Mouse (Mus musculus) small intestine, adult 2 months (tissue): ENCODE data around the gene Gsn. TPM values are rescaled to one million over a fixed set of nuclear protein-coding genes. Genes with fewer than 3 reads are reported as not detected.
A peak's percentile ranks its signal among the peaks of the same experiment; 100 is the strongest.

ENCODE experiments used
- H3K27ac ChIP-seq: fragments of 200-500 bp; 2 replicates; pipeline ENCODE4 v1.5.1; 2012; ENCODE audit warnings: low read depth, low read length, control low read depth, inconsistent platforms; ENCODE audit not compliant: insufficient read depth
- H3K27me3 ChIP-seq: fragments of 200-500 bp; 2 replicates; pipeline ENCODE4 v1.6.1; 2012; ENCODE audit warnings: mild to moderate bottlenecking, moderate library complexity, low read length, inconsistent platforms; ENCODE audit not compliant: control insufficient read depth, insufficient read depth
- H3K36me3 ChIP-seq: fragments of 200-500 bp; 2 replicates; pipeline ENCODE4 v1.6.1; 2012; ENCODE audit warnings: mild to moderate bottlenecking, low read length, control low read depth, inconsistent platforms; ENCODE audit not compliant: control insufficient read depth, insufficient read depth
- H3K4me1 ChIP-seq: fragments of 200-500 bp; 2 replicates; pipeline ENCODE4 v1.6.1; 2012; ENCODE audit warnings: low read length, inconsistent platforms, mixed read lengths; ENCODE audit not compliant: control insufficient read depth, insufficient read depth, insufficient read length
- H3K4me3 ChIP-seq: fragments of 200-500 bp; 2 replicates; pipeline ENCODE4 v1.5.1; 2012; ENCODE audit warnings: low read depth, mild to moderate bottlenecking, control low read depth, inconsistent platforms, low read length, moderate library complexity
- CTCF ChIP-seq: fragments of 200-500 bp; IDR thresholded peaks from 2 replicates; pipeline ENCODE4 v1.5.1; 2012; ENCODE audit warnings: low read depth, mild to moderate bottlenecking, control low read depth, inconsistent platforms, low read length, moderate library complexity, mixed read lengths; ENCODE audit not compliant: insufficient replicate concordance, insufficient read length; ENCODE audit errors: extremely low read depth
- POLR2A ChIP-seq: fragments of 200-500 bp; IDR thresholded peaks from 2 replicates; pipeline ENCODE4 v1.6.1; 2012; ENCODE audit warnings: low read depth, mild to moderate bottlenecking, control low read depth, inconsistent platforms, low read length, moderate library complexity
- WGBS: fragments of 180-500 bp; shearing (Covaris S2); methylation state at CpG from one replicate; pipeline ENCODE4 v1.1.7; 2018; 5-methylcytosine and 5-hydroxymethylcytosine counted together
- polyA plus RNA-seq: library from polyadenylated mRNA; depleted of rRNA; stranded (reverse); fragments of >200 nt; gene quantifications from 2 replicates; pipeline ENCODE4 v1.2.3, GENCODE M21; 2012

The Gsn gene
- polyA plus RNA-seq, 1 experiment: 198 TPM

- 51% methylated on average over 11 of the region's 11 CpGs for WGBS
- no peak for TF ChIP-seq CTCF
- Histone ChIP-seq H3K36me3 (peaks cover 1% of the 10 kb centered on the region), H3K4me1 (peaks cover 10% of the 10 kb centered on the region; the same call in 1 of the 2 replicates), H3K4me3 (no peak overlapping the region), H3K27ac (no peak overlapping the region), H3K27me3 (no peaks in the 10 kb centered on the region)
These were observed 72.0 kb downstream of the Gsn start for GRCm38 (mm10) chr2:35328064-35328792.

DNA sequence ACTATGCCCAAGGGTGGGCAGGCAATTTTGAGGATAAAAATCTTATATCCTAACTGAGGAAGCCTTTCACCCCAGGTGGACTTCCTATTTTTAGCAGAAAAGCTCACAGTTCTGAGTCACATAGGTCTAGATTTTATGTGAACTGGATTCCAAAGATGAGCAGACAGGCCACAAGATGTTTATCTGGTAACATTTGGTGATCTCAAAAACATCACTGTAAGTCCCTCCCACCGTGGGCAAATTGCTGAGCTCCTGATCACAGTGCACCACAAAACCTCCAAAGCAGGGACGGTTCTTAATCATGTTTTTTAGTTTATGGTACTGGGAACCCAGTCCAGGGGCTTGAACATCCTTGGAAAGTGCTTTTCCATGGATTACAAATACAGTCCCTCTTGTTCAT, 72.9 kb downstream of the Gsn start:
- Histone ChIP-seq H3K4me3 (no peak overlapping the region), H3K27me3 (no peaks in the 10 kb centered on the region), H3K4me1 (peaks cover 7% of the 10 kb centered on the region; the same call in 1 of the 2 replicates), H3K36me3 (peaks cover 1% of the 10 kb centered on the region; the same call in 1 of the 2 replicates), H3K27ac (no peak overlapping the region)
- TF ChIP-seq CTCF (no peak), POLR2A (no peak)
- WGBS: 68% methylated on average over 2 of the region's 2 CpGs

- Histone ChIP-seq H3K27me3 (no peaks in the 10 kb centered on the region), H3K4me3 (no peak overlapping the region), H3K4me1 (peaks cover 7% of the 10 kb centered on the region; the same call in 1 of the 2 replicates), H3K36me3 (no peaks in the 10 kb centered on the region), H3K27ac (no peak overlapping the region)
- TF ChIP-seq CTCF: no peak
- no peak for TF ChIP-seq POLR2A
- 63% methylated on average over 2 of the region's 2 CpGs for WGBS
These were observed 75.0 kb downstream of the Gsn start for GRCm38 (mm10) chr2:35331205-35331604.

GRCm38 (mm10) chr2:35333670-35334069, 77.5 kb downstream of the Gsn start:
- H3K27ac ChIP-seq: no peak overlapping the region
- TF ChIP-seq CTCF (no peak), POLR2A (no peak)
- no peak overlapping the region for H3K4me3 ChIP-seq
- no peaks in the 10 kb centered on the region for H3K27me3 ChIP-seq
- H3K4me1 ChIP-seq: peaks cover 14% of the 10 kb centered on the region
- no peaks in the 10 kb centered on the region for H3K36me3 ChIP-seq

DNA sequence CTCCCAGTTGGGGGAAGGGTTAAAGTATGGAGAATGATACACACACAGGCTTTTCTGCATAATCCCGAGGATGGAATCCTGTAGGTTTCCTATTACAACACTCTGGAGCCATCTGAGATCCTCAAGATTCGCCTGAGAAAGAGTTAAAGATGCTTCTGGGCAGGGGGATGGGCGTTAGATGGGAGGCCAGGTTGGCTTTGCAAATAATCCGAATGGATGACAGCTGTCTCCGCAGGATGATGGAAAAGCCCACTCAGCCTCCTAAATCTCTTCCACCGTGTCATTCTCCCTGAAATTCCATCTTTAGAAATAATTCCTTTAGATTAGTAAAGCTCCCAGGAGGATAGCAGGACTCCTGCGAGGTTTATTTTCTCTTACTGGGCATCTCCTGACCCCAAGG, 79.4 kb downstream of the Gsn start:
- no peaks in the 10 kb centered on the region for H3K27me3 ChIP-seq
- H3K36me3 ChIP-seq: no peaks in the 10 kb centered on the region
- H3K27ac ChIP-seq: no peak overlapping the region
- TF ChIP-seq CTCF (no peak), POLR2A (no peak)
- peaks cover 18% of the 10 kb centered on the region for H3K4me1 ChIP-seq
- 45% methylated on average over 7 of the region's 7 CpGs for WGBS
- peak overlapping the region; percentile 14; the same call in 1 of the 2 replicates for H3K4me3 ChIP-seq

- H3K27ac ChIP-seq: peak within 1 kb of the TSS; percentile 81
- peak within 1 kb of the TSS; percentile 74 for H3K4me3 ChIP-seq
- WGBS: under 1% methylated on average over 45 of the region's 45 CpGs
- TF ChIP-seq CTCF: 0 out of 2 replicates have a peak, but pooled peaks have one; percentile 3
- peak; percentile 61; the same call in 1 of the 2 replicates for TF ChIP-seq POLR2A
- no peaks in the 10 kb centered on the region for H3K27me3 ChIP-seq
- no peaks in the 10 kb centered on the region for H3K36me3 ChIP-seq
- peaks cover 18% of the 10 kb centered on the region for H3K4me1 ChIP-seq
These were observed 80.5 kb downstream of the Gsn start, which contains the start of gene Stom for GRCm38 (mm10) chr2:35336388-35337280. Gene Stom (minus strand): TSS chr2:35336976.

DNA sequence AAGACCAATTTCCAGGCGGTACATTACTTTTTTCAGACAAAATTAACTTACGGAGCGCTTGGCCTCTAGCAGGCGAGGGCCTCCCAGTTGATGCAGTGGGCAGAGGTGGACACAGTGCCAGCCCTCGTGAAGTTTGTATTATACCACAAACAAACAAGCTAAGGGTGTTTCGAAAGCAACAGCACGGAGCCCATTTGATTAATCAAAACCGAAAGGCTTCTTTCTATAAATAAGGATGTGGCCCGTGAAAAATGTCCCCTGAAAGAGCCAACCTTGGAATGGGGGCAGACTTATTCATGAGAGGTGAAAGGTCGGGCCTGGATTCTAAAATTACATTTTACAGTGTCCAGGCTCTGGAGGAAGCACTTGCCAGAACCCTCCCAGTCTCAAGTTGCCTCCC, 81.2 kb downstream of the Gsn start:
- Histone ChIP-seq H3K4me3 (peak overlapping the region; percentile 74), H3K27me3 (no peaks in the 10 kb centered on the region), H3K36me3 (no peaks in the 10 kb centered on the region), H3K27ac (peak overlapping the region; percentile 81), H3K4me1 (peaks cover 18% of the 10 kb centered on the region)
- TF ChIP-seq CTCF: no peak
- TF ChIP-seq POLR2A: no peak
- 53% methylated on average over 10 of the region's 10 CpGs for WGBS
